Mouse (Mus musculus): ENCODE measurements around the gene Zfand3. TPM values are rescaled to one million over a fixed set of nuclear protein-coding genes. Genes with fewer than 3 reads are reported as not detected.

The Zfand3 gene
- polyA plus RNA-seq, 1 experiment: 111 TPM

DNA sequence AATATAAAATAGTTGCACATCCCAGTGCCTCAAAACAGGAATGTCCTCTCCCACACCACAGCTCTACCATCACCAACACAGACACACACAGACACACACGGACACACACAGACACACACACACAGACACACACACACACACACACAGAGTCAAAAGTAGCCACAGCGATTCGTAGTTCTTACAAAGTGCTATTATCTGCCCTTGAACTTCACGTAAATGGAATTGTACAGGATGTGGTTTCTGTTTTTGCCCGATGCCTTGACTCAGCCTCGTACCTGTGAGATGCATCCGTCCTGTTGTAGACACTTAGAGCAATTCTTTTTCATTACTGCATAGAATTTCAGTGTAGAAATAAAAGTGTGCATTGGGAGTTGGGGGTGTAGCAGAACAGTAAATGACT, 31.3 kb upstream of the Zfand3 start:
- Histone ChIP-seq H3K27ac (ENCODE audit: insufficient read depth, low read depth, low read length) (no peak overlapping the region), H3K4me1 (ENCODE audit: control insufficient read depth, insufficient read depth, low read length) (peaks cover 12% of the 10 kb centered on the region; the same call in 1 of the 2 replicates), H3K4me3 (ENCODE audit: insufficient read depth, low read depth, low read length) (no peak overlapping the region), H3K27me3 (replicated peaks; ENCODE audit: control insufficient read depth, insufficient read depth, low read length) (no peaks in the 10 kb centered on the region), H3K36me3 (ENCODE audit: control insufficient read depth, insufficient read depth, low read length) (no peaks in the 10 kb centered on the region)
- no peak for DNase-seq
- TF ChIP-seq CTCF (conservative IDR thresholded peaks at IDR 0.05; ENCODE audit: insufficient read depth, insufficient read length, low read depth, low read length) (no peak), POLR2A (IDR thresholded peaks at IDR 0.05; ENCODE audit: low read depth, low read length) (no peak)
- WGBS: 93% methylated on average over 7 of the region's 7 CpGs

DNA sequence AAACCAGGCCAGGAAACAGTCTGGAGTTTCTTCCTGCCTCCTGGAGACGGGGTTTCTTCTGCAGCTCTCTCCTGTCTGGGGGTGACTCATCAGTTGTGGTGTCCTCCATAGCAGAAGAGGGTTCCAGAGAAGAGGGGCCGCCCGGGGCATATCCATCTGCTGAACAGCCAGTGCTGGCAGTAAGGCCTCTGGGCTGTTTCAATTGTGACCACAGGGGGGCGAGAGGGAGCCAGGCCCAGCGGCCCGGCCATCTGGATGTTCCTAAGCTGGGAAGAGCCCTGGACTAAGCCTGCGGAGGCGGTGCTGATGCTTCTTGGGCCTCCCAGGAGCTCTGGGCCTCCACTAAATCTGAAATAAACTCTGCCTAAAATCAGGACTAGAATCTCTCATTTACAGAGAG, 28.8 kb upstream of the Zfand3 start:
- Histone ChIP-seq H3K4me3 (ENCODE audit: insufficient read depth, low read depth, low read length) (no peak overlapping the region), H3K4me1 (ENCODE audit: control insufficient read depth, insufficient read depth, low read length) (peaks cover 9% of the 10 kb centered on the region; the same call in 1 of the 2 replicates), H3K27me3 (replicated peaks; ENCODE audit: control insufficient read depth, insufficient read depth, low read length) (no peaks in the 10 kb centered on the region), H3K36me3 (ENCODE audit: control insufficient read depth, insufficient read depth, low read length) (no peaks in the 10 kb centered on the region), H3K27ac (ENCODE audit: insufficient read depth, low read depth, low read length) (no peak overlapping the region)
- peak; percentile 84 for DNase-seq
- peak; percentile 82 for TF ChIP-seq CTCF (conservative IDR thresholded peaks at IDR 0.05; ENCODE audit: insufficient read depth, insufficient read length, low read depth, low read length)
- TF ChIP-seq POLR2A (IDR thresholded peaks at IDR 0.05; ENCODE audit: low read depth, low read length): no peak
- WGBS: 6% methylated on average over 8 of the region's 8 CpGs

DNA sequence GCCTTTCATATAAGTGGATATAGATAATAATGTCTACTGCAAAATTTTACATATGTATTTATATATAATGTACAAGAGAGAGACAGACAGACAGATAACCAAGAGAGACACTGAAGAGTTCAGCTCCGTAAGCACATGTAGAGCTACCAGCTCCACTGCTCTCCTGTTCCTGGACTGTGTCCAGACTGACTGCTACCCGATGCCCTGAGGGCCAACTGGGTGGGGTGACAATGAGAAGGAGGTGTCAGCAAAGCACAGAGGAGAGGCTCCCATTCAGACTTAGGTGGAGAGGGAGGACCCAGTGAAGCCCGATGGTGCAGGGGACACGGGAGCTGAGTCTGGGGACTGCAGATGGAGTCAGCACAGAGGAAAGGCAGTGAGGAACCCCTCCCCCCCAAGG, 25.5 kb upstream of the Zfand3 start:
- Histone ChIP-seq H3K4me1 (ENCODE audit: control insufficient read depth, insufficient read depth, low read length) (no peaks in the 10 kb centered on the region), H3K27me3 (replicated peaks; ENCODE audit: control insufficient read depth, insufficient read depth, low read length) (no peaks in the 10 kb centered on the region), H3K27ac (ENCODE audit: insufficient read depth, low read depth, low read length) (no peak overlapping the region), H3K4me3 (ENCODE audit: insufficient read depth, low read depth, low read length) (no peak overlapping the region), H3K36me3 (ENCODE audit: control insufficient read depth, insufficient read depth, low read length) (no peaks in the 10 kb centered on the region)
- TF ChIP-seq POLR2A (IDR thresholded peaks at IDR 0.05; ENCODE audit: low read depth, low read length) (no peak), CTCF (conservative IDR thresholded peaks at IDR 0.05; ENCODE audit: insufficient read depth, insufficient read length, low read depth, low read length) (no peak)
- WGBS: 46% methylated on average over 4 of the region's 4 CpGs
- peak; percentile 42 for DNase-seq

DNA sequence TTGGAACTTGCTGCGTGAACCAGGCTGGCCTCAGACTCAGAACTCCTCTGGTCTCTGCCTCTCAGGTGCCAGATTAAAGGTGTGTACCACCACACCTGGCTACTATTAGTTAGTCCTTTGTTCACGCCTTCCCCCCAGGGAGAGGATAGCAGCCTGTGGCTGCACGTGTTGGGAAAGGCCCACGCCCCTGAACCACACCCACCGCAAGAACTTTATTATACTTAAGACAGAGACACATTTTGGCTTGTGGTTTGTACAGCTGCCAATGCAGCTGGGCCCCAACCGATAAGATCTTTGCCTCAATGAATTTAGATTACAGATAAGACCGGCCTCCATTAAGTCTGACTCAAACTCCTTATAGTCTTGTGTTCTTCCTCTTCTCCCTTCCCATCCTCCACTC, 24.7 kb upstream of the Zfand3 start:
- TF ChIP-seq POLR2A (IDR thresholded peaks at IDR 0.05; ENCODE audit: low read depth, low read length) (no peak), CTCF (conservative IDR thresholded peaks at IDR 0.05; ENCODE audit: insufficient read depth, insufficient read length, low read depth, low read length) (no peak)
- Histone ChIP-seq H3K4me3 (ENCODE audit: insufficient read depth, low read depth, low read length) (no peak overlapping the region), H3K27me3 (replicated peaks; ENCODE audit: control insufficient read depth, insufficient read depth, low read length) (no peaks in the 10 kb centered on the region), H3K27ac (ENCODE audit: insufficient read depth, low read depth, low read length) (no peak overlapping the region), H3K4me1 (ENCODE audit: control insufficient read depth, insufficient read depth, low read length) (no peaks in the 10 kb centered on the region), H3K36me3 (ENCODE audit: control insufficient read depth, insufficient read depth, low read length) (no peaks in the 10 kb centered on the region)
- DNase-seq: no peak
- 71% methylated on average over 7 of the region's 7 CpGs for WGBS

DNA sequence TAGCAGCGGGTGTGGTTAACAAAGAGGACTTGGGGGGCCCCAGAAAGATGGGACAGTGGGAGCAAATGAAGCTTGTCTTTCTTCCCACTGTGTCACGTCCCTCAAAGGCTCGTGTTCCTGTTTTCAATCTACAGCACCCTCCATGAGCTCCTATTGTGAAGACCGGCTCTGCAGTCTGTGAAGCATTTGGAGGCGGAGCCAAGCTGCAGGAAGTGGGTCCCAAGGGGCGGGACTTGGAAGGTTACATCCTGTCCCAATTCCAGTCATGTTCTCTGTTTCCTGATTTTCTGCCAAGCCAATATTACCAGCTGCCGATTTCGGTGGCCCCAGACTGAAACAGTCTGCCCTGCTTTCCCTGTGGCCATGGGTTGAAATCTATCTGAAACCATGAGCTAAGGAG, 23.0 kb upstream of the Zfand3 start:
- no peak overlapping the region for H3K27ac ChIP-seq (ENCODE audit: insufficient read depth, low read depth, low read length)
- no peak overlapping the region for H3K4me3 ChIP-seq (ENCODE audit: insufficient read depth, low read depth, low read length)
- peaks cover 7% of the 10 kb centered on the region for H3K4me1 ChIP-seq (ENCODE audit: control insufficient read depth, insufficient read depth, low read length)
- WGBS: 81% methylated on average over 8 of the region's 8 CpGs
- no peaks in the 10 kb centered on the region for H3K27me3 ChIP-seq (replicated peaks; ENCODE audit: control insufficient read depth, insufficient read depth, low read length)
- TF ChIP-seq CTCF (conservative IDR thresholded peaks at IDR 0.05; ENCODE audit: insufficient read depth, insufficient read length, low read depth, low read length): no peak
- no peak for TF ChIP-seq POLR2A (IDR thresholded peaks at IDR 0.05; ENCODE audit: low read depth, low read length)
- no peaks in the 10 kb centered on the region for H3K36me3 ChIP-seq (ENCODE audit: control insufficient read depth, insufficient read depth, low read length)
- DNase-seq: no peak

DNA sequence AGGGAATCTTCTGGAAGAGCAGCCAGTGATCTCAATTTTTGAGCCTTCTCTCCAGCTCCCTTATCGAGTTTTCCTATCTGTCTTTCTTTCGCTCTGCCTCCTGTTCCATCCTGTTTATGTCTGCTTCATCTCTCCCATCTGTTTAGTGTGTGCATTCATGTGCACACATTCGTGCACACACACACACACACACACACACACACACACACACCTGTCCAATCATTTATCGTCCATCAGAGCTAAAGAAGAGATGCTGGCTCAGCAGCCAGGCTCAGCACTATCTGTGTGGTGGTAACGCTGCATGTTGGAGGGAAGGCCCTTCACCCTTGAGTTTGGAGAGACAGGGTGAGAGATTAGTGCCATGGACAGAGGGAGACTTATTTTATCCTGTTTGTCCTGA, 21.3 kb upstream of the Zfand3 start:
- Histone ChIP-seq H3K4me1 (ENCODE audit: control insufficient read depth, insufficient read depth, low read length) (peaks cover 7% of the 10 kb centered on the region), H3K27ac (ENCODE audit: insufficient read depth, low read depth, low read length) (no peak overlapping the region), H3K4me3 (ENCODE audit: insufficient read depth, low read depth, low read length) (no peak overlapping the region), H3K36me3 (ENCODE audit: control insufficient read depth, insufficient read depth, low read length) (no peaks in the 10 kb centered on the region), H3K27me3 (replicated peaks; ENCODE audit: control insufficient read depth, insufficient read depth, low read length) (no peaks in the 10 kb centered on the region)
- no peak for TF ChIP-seq POLR2A (IDR thresholded peaks at IDR 0.05; ENCODE audit: low read depth, low read length)
- TF ChIP-seq CTCF (conservative IDR thresholded peaks at IDR 0.05; ENCODE audit: insufficient read depth, insufficient read length, low read depth, low read length): no peak
- DNase-seq: no peak
- 79% methylated on average over 5 of the region's 5 CpGs for WGBS

DNA sequence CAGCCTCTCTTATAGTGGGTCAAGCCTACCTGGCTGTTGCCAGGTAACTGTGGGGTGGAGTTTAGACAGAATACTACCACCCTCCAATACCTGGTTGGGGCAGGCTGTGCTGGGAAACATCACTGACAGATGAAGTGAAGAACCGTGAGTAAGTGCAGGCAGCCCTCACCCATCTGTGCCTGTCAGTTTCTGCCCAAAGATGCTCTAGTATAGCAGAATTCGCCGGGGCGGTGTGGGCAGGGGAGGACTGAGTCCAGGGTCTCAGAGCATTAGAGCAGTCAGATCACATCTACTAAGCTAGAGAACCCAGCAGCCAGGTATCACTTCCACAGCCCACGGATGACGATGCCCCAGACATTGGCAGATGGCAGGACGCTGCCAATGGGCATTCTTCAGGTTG, 19.6 kb upstream of the Zfand3 start:
- peaks cover 7% of the 10 kb centered on the region for H3K4me1 ChIP-seq (ENCODE audit: control insufficient read depth, insufficient read depth, low read length)
- H3K27ac ChIP-seq (ENCODE audit: insufficient read depth, low read depth, low read length): peak overlapping the region; percentile 1; the same call in 1 of the 2 replicates
- 83% methylated on average over 7 of the region's 7 CpGs for WGBS
- H3K27me3 ChIP-seq (replicated peaks; ENCODE audit: control insufficient read depth, insufficient read depth, low read length): no peaks in the 10 kb centered on the region
- H3K36me3 ChIP-seq (ENCODE audit: control insufficient read depth, insufficient read depth, low read length): no peaks in the 10 kb centered on the region
- TF ChIP-seq POLR2A (IDR thresholded peaks at IDR 0.05; ENCODE audit: low read depth, low read length): no peak
- TF ChIP-seq CTCF (conservative IDR thresholded peaks at IDR 0.05; ENCODE audit: insufficient read depth, insufficient read length, low read depth, low read length): no peak
- no peak overlapping the region for H3K4me3 ChIP-seq (ENCODE audit: insufficient read depth, low read depth, low read length)
- no peak for DNase-seq

Measured in kidney, adult 2 months (tissue).